Mouse (Mus musculus) right cerebral cortex, postnatal 36 days (tissue): ENCODE data around the gene Gm1043.

Experiments
- DNase-seq, 2 experiments: peaks; one replicate each; pipeline ENCODE4 v3.0.0; 2022; ENCODE audit warnings: low spot score in 2 of 2, mixed read lengths in 1 of 2

Gene Gm1043

GRCm38 (mm10) chr5:37242360-37243168 is 157.4 kb downstream of the Gm1043 start:
- DNase-seq = no peak

GRCm38 (mm10) chr5:37243169-37243886 is 158.2 kb downstream of the Gm1043 start:
- no peak for DNase-seq

- peak; percentile 72 to 79 for DNase-seq
These were observed 159.0 kb downstream of the Gm1043 start for GRCm38 (mm10) chr5:37244161-37244560.

- no peak for DNase-seq
These were observed 159.6 kb downstream of the Gm1043 start for GRCm38 (mm10) chr5:37244666-37245242.

GRCm38 (mm10) chr5:37245651-37246050 is 160.5 kb downstream of the Gm1043 start:
- peak; percentile 73 to 81 for DNase-seq

- DNase-seq = no peak
These were observed 161.2 kb downstream of the Gm1043 start for GRCm38 (mm10) chr5:37246138-37246910.

- no peak for DNase-seq
These were observed 162.3 kb downstream of the Gm1043 start for GRCm38 (mm10) chr5:37247456-37247855.

GRCm38 (mm10) chr5:37248870-37249269 is 163.7 kb downstream of the Gm1043 start:
- DNase-seq = no peak

GRCm38 (mm10) chr5:37251596-37251995 is 166.4 kb downstream of the Gm1043 start:
- no peak for DNase-seq

GRCm38 (mm10) chr5:37252101-37252804 is 167.1 kb downstream of the Gm1043 start:
- DNase-seq = peak in 1 of 2 experiments; percentile 74

- no peak for DNase-seq
These were observed 169.4 kb downstream of the Gm1043 start for GRCm38 (mm10) chr5:37254523-37254922.

GRCm38 (mm10) chr5:37256823-37257222 is 171.7 kb downstream of the Gm1043 start:
- DNase-seq = no peak

- no peak for DNase-seq
These were observed 172.1 kb downstream of the Gm1043 start for GRCm38 (mm10) chr5:37257243-37257642.

- DNase-seq = no peak
These were observed 176.6 kb downstream of the Gm1043 start for GRCm38 (mm10) chr5:37261734-37262133.

GRCm38 (mm10) chr5:37263816-37264215 is 178.6 kb downstream of the Gm1043 start:
- no peak for DNase-seq
